Mouse (Mus musculus): ENCODE measurements around the gene Fchsd2.

DNA sequence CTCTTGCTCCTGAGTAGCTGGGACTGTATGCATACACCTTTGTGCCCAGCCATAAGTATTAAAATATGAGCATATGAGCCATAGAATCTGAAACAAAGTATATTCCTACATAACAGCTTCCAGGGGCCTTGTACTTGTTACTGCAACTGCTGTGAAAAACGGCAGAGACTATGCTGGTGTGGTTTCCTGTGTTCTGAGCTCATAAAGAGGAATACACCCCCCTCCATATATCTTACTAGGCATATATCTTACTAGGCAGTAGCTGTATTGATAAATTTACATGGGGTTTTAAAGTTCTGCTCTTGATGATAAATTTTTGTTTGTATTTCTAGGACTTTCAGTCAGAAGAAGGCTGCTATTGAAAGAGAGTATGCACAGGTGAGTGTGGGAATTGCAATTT, 46.2 kb downstream of the Fchsd2 start:
- TF ChIP-seq CTCF (conservative IDR thresholded peaks at IDR 0.05; ENCODE audit: low read length), result no peak
- TF ChIP-seq NANOG (IDR thresholded peaks at IDR 0.05; ENCODE audit: borderline replicate concordance, low read length), result no peak
